Mouse (Mus musculus) embryonic fibroblast, embryonic 13.5 days (primary cell): ENCODE measurements at regions not wholly inside any gene's neighbourhood (a gene's known extent, or its start where the extent isn't known, plus 50 kb on each side); places are given as distances from the start of the nearest gene placed in this dataset.

Source experiments
- CTCF ChIP-seq: IDR thresholded peaks from 2 replicates; pipeline ENCODE4 v1.5.1; 2011; ENCODE audit warnings: mild to moderate bottlenecking, control low read depth, low read length, moderate library complexity, borderline replicate concordance; ENCODE audit not compliant: insufficient read depth
- POLR2A ChIP-seq: IDR thresholded peaks from 2 replicates; pipeline ENCODE4 v1.6.1; 2011; ENCODE audit warnings: low read depth, mild to moderate bottlenecking, control low read depth, low read length, moderate library complexity

DNA sequence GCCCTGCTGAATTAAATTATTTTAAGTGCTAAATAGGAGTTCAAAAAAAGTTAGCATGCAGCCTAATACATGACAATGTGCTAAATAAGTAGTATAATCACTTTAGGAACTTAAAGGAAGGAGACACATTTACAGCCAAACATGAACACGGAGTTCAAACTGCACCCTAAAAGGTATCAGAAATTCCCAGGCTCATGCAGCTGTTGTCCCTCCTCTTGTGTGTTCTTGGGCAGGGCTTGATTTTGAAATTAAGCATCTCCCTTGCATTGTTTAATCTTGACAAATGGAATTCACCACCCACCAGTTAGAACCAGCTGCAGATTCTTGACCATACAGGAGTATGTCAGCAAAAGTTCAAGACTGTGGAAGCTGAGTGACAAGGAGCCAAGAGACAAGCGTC is 137.3 kb upstream of the Kirrel3 start:
- TF ChIP-seq POLR2A (no peak), CTCF (no peak)
